Mouse (Mus musculus): ENCODE data around the gene Kcnk10.
"Not testable (repeated sequence)": the region's sequence is repeated elsewhere in the genome, so short reads cannot be mapped to it uniquely, and the experiment has no call there.

The Kcnk10 gene

DNA sequence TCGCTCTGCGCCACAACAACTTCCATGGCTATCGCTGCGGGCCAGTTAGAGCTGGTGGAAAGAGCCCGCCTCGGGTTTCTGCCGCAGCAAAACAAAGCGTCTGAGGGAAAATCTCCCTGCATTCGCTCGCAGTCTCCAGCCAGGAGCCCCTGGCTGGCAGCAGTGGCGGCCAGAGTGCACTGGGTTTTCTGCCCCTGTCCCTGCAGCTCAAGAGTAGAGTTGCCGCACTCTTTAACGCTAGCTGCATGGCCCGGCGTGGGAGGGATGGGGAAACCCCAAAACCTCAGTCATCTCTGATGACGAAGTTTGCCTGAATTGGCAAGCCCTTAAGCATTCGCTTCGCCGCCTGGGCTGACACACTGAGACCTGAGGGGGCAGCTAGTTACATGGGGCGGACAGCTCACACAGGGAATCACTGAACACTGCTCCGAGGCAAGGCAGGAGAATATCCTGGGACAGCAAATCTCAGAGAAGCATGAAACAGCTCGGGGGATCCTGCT, at the start of gene Kcnk10:
Kcnk10 (minus strand) TSS at position 450 of the 500 bp plus-strand sequence.
- peak; percentile 76 to 81 for DNase-seq

DNA sequence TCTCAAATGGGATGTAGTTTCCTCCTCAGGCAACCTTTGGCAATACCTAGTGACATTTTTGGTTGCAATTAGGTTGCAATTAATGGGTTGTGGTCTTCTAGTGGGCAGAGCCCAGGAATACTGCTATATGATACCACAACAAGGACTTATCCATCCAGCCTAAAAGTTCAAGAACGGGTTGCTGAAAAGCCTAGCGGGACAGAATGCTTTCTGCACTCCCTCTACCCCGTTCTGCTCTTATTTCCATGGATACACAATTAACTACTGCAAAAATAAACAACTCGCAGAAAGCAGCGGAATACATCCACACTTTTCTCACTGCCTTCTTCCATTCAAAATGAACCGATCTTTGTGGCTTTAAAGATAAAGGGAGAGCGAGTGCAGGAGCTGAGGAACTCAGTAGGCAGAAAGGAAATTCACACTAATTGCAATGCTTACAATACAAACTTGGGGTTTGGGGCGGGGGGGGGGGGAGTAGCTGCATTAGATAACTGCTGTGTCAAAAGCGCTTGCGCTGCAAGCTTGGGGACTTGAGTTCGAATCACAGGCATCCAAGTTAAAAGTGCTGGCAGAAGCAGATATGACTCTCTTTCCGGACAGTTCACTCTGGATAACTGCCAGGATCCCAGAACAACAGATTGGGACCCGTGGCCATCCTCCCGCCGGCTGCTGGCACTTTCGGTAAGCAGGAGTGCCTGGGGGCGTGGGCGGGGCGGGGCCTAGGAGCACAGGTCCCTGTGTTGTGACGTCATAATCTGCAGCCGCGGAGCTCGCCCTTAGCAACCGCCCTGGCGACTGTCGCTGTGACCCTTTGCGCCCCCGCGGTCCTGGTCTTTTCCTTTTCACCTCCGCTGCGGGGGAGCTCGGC, 49.5 kb upstream of the Kcnk10 start, which contains the start of gene Spata7:
Spata7 (plus strand) TSS at position 766 of the 868 bp plus-strand sequence.
- peak; percentile 84 to 85 for DNase-seq

DNA sequence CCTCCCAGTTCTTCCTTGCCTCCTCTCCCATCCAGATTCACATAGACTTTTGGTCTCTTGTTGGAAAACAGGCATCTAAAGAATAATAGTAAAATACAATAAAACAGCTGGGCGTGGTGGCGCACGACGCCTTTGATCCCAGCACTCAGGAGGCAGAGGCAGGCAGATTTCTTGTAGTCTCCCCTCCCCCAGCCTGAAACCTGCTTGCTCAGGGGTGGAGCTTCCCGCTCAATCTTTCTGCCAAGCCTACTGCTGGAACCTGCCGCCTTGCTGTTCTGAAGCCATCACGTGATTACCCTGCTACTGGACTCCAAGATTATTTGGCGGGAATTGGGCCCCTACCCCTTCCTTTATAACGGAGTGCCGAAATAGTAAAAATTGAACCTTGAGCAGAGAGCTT, 45.2 kb upstream of the Kcnk10 start:
- not testable (repeated sequence) for DNase-seq

DNA sequence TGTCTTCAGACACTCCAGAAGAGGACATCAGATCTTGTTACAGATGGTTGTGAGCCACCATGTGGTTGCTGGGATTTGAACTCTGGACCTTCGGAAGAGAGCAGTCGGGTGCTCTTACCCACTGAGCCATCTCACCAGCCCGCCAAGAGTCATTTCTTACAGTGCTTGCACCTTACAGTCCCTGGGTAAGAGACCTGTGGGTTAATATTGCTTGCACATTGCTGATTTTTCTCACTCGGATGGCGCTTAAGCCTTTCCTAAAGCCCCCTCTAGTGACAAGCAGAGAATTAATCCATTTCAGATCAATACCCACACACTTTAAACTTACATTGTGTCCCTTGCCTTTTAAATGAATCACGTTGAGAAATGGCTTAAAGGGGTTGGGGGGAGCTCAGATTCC, 42.8 kb upstream of the Kcnk10 start:
- peak; percentile 12 to 25 for DNase-seq

DNA sequence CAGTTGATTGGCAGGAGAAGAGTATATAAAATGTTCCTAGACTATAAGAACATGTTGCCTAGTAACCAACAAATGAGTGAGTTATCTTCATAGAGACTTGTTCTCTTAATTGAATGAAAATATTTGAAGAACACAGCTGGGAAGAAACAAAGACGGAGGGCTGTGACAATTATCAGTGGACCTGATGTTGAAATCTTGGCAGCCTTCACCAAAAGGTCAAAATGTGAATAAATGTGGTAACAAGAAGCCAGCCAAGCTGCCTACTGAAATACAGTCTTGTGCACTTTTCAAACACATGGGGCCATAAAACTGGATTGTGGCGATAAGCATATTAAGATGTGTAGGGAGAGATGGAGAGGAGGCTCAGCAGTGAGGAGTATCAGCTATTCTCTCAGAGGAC, 41.4 kb upstream of the Kcnk10 start:
- no peak for DNase-seq

DNA sequence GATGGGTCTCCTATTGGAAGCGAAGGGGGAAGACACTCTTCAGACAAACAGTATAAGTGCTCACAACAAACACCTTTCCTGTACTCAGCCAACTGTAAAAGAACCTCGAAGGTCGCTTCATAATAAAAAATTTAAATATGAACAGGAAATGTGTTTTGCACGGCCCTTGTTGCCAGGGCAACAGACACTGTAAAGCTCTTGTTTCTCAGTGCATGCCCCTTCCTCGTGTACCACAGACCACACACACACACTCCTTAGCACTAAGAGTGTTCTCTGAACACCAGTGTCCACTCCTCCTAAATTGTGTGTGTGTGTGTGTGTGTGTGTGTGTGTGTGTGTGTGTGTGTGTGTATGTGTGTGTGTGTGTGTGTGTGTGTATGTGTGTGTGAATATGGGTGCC, 37.6 kb upstream of the Kcnk10 start:
- DNase-seq, result no peak

DNA sequence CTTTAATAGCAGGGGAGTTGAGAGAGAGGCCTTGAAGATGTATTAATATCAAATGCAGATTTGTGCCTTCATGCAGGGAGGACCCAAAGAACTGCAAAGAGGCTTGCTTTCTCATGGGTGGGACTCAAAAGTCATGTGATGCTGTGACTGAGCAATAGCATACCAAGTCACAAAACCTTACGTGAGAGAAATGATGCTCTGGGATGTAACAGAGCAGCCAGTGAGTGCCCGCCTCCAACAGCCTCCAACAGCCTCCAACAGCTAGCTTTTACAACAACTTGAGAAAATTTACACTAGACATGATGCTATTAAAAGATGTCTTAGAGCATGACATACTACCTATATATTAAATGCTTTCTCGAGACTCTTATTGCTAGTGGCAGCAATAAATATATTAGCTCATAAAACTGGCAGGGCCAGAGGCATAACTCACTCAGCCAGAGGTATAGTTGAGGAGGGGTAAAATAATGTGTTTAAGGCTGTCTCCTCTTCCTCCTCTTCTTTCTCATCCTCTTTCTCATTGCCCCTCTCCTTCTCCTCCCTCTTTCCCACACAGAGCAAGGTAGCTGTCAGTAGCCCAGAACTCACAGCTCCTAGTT, 36.9 kb upstream of the Kcnk10 start:
- no peak for DNase-seq

DNA sequence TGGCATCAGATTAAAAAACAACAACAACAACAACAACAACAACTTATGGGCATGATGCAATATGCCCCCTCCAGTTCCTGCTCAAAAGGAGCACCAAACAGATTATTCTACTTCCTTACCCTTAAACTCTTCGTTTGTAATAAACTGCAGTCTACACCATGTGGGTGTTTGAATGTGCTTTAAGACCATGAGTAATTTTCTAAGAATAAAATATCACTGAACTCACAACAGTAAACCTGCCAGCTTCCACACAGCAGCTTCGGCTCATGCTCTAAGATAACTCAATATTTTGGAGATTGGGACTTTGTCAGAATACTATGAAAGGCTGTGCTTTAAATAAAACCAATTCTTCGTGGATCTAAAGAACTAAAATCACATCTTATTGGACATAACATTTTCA, 32.2 kb upstream of the Kcnk10 start:
- no peak for DNase-seq

- peak; percentile 28 to 30 for DNase-seq
Observed at GRCm38 (mm10) chr12:98606595-98607290, 28.6 kb upstream of the Kcnk10 start.

- DNase-seq, result no peak
Observed at GRCm38 (mm10) chr12:98605264-98605663, 27.2 kb upstream of the Kcnk10 start.

DNA sequence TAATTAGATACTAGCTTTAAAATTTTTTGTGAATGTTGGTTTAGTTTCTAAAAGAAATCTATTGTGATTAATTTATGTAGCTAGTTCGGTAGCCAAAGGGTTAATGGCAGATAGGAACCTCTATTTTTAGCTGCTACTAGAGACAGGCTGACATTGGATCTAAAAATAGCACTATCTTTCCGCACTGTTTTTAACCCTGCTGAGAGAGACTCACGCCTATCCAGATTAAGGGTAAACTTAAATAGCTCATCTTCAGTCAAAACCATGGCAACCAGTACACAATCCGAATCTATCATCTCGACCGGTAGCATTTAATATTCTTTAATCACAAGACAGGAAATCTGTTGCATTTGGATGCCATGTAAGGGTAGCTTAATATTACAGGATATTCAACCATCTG, 24.0 kb upstream of the Kcnk10 start:
- peak in 1 of 2 experiments; percentile 10 for DNase-seq

GRCm38 (mm10) chr12:98600861-98601260, 22.8 kb upstream of the Kcnk10 start:
- no peak for DNase-seq

GRCm38 (mm10) chr12:98591016-98591415, 12.9 kb upstream of the Kcnk10 start:
- no peak for DNase-seq

GRCm38 (mm10) chr12:98588573-98588972, 10.5 kb upstream of the Kcnk10 start:
- no peak for DNase-seq

DNA sequence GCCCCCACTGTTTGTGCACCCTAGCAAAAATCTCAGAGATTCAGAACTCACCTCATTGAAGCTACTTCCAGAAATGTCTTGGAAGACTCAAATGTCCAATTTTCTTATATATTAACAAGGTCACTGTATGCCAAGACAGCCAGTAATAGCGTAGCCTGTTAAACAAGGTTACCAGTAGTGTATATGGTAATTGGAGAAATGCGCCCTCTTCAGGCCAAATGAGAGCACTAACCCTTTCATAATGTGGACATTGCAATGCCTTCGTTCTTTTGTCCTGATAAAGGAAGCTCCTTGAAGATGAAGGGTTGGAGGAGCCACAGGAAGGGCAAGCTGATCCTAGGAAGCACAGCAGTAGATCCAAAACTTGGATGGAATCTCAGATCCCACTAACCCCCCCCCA, 7.2 kb upstream of the Kcnk10 start:
- peak; percentile 56 to 64 for DNase-seq

GRCm38 (mm10) chr12:98575942-98576550, 2.1 kb downstream of the Kcnk10 start:
- DNase-seq, result peak; percentile 59 to 61

DNA sequence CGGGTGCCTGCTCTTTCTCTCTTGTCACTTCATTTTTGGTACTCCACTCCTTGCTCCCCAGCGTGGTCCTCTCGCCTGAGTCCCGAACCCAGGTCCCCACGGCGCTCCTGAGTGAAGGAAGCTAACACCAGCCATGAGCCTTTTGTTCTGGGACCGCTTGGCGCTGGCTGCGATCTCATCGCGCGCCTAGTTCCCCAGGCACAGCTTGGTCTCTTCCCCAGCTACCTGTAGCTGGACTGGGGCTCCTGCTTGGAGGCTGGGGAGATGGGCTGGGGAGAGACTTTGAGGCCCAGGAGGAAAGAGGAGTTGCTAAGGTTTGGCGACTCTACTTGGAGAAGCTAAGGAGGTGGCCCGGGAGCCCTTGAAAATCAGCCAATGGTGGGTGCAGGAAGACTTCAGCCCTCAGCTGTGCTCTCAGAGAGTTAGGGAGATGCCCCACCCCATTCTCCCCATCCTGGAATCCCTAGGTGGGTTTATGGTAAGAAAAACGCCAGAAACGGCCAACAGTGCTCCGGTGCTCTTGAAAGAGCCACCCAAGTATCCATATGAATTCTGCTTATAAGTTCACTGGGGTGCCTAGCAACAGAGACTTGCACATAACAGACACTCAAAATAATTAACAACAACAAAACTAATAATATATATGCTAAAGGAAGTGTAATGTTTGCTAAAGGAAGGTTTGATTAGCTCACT, 2.8 kb downstream of the Kcnk10 start:
- no peak for DNase-seq

GRCm38 (mm10) chr12:98574353-98575194, 3.5 kb downstream of the Kcnk10 start:
- peak; percentile 67 to 79 for DNase-seq

DNA sequence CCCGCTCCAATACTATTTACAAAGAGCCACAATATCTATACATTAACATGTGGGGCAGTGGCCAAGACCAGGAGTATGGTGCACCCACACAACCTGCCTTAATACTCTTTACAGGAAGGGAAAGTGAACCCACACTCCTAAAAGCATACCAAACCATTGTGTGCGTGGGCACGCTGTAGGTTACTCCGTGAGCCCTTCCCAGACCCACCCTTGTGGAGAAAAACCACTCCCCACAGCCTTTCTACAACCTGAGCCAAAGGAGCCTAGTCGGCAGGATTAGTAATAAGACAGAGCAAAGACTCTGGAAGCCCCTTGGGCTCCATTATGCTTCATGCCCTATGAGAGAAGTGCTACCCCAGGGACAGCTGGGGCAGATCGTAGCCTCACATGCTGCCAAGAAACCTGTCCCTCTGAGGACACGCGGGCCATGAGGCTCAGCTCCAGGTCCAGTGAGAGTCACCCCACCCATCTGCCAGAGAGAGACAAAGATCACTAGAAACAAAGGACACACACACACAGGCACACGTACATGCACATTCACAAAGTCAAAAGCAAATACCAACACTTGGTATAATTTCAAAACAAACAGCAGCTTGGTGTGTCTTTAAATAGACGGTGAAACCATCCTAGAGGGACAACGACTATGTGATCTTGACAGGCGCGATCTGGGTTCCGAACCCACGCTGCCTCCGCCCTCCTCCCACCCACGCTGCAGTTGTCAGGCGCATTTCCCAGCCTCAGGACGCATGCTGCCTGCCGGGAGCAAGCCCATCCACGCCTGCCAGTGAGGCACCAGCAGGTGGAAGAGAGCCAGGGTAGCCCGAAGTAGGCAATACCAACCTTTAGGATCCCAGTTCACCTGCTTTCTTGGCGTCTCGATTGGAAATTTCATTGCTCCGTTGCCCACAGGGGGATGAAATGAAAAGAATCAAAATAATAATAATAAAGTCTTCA, 4.5 kb downstream of the Kcnk10 start:
- DNase-seq, result peak; percentile 90 to 92
